Mouse (Mus musculus) neutrophil, adult 5-6 weeks (primary cell): ENCODE data around the gene Tbxa2r. TPM values are rescaled to one million over a fixed set of nuclear protein-coding genes. Genes with fewer than 3 reads are reported as not detected.

ENCODE experiments used
- ATAC-seq: fragments of 151-379, 151-347 bp; 2 replicates; pipeline ENCODE4 v1.8.0; 2017; ENCODE audit warnings: mild to moderate bottlenecking, moderate TSS enrichment; ENCODE audit not compliant: insufficient number of reproducible peaks, poor library complexity, low FRiP score, severe bottlenecking; ENCODE audit errors: extremely low read depth
- total RNA-seq: library from RNA; stranded (forward); fragments of 200-1000 nt; gene quantifications from 2 replicates; pipeline ENCODE4 v1.2.3, GENCODE M21; 2017

Tbxa2r gene
- total RNA-seq, 1 experiment from 2014 or later, result 5.6 TPM

GRCm38 (mm10) chr10:81358209-81358608, 29.7 kb downstream of the Tbxa2r start:
- no peak for ATAC-seq

GRCm38 (mm10) chr10:81358841-81359240, 30.3 kb downstream of the Tbxa2r start:
- ATAC-seq, result no peak

- ATAC-seq, result no peak
These were observed 32.2 kb downstream of the Tbxa2r start for GRCm38 (mm10) chr10:81360721-81361120.

GRCm38 (mm10) chr10:81362336-81362949, 33.9 kb downstream of the Tbxa2r start:
- ATAC-seq, result no peak

GRCm38 (mm10) chr10:81363436-81364346, 35.2 kb downstream of the Tbxa2r start:
- ATAC-seq, result no peak

- no peak for ATAC-seq
These were observed 36.1 kb downstream of the Tbxa2r start for GRCm38 (mm10) chr10:81364666-81365065.

- no peak for ATAC-seq
These were observed 36.5 kb downstream of the Tbxa2r start for GRCm38 (mm10) chr10:81365073-81365472.

- ATAC-seq, result no peak
These were observed 37.3 kb downstream of the Tbxa2r start, which contains the start of gene 4930404N11Rik for GRCm38 (mm10) chr10:81365672-81366476. Gene 4930404N11Rik (minus strand): TSS chr10:81365816.

- no peak for ATAC-seq
These were observed 38.1 kb downstream of the Tbxa2r start for GRCm38 (mm10) chr10:81366477-81367206.

GRCm38 (mm10) chr10:81367207-81367495, 38.6 kb downstream of the Tbxa2r start:
- ATAC-seq, result no peak

GRCm38 (mm10) chr10:81375322-81375721, 46.8 kb downstream of the Tbxa2r start:
- no peak for ATAC-seq

GRCm38 (mm10) chr10:81376561-81377361, 48.2 kb downstream of the Tbxa2r start:
- ATAC-seq, result no peak

GRCm38 (mm10) chr10:81377362-81377664, 48.8 kb downstream of the Tbxa2r start:
- ATAC-seq, result no peak

GRCm38 (mm10) chr10:81377793-81378552, 49.4 kb downstream of the Tbxa2r start, which contains the start of gene Fzr1:
Gene Fzr1 (minus strand): TSS chr10:81378516.
- no peak for ATAC-seq

GRCm38 (mm10) chr10:81378553-81379182, 50.1 kb downstream of the Tbxa2r start:
- ATAC-seq, result peak; percentile 94

- ATAC-seq, result no peak
These were observed 50.6 kb downstream of the Tbxa2r start for GRCm38 (mm10) chr10:81379183-81379553.

GRCm38 (mm10) chr10:81379809-81380378, 51.4 kb downstream of the Tbxa2r start:
- ATAC-seq, result no peak
